Mouse (Mus musculus): Measurements from ENCODE around the gene Gm20479. TPM values are rescaled to one million over a fixed set of nuclear protein-coding genes. Genes with fewer than 3 reads are reported as not detected.

Gm20479 gene
- total and polyA plus RNA-seq, 3 experiments = 2.7 TPM; not detected in 2

DNA sequence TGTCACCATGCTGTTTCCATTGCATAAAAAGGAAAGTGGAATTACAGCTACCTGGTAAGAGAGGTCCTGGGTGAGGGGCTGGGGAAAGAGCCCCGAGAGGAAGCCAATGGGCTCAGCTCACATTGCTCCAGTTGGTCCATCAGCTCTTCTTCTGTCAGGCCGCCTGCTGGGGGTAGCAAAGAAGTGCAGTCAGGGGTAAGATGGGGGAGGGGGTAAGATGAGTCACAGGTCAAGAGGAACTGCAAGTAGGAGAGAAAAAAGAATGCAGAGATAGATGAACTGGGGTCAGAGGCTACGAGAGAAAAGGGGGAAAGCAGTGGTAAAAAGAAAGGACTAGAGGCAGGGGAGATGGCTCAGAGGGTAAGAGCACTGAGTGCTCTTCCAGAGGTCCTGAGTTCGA, 14.6 kb downstream of the Gm20479 start:
- Histone ChIP-seq H3K9ac (ENCODE audit: control insufficient read depth, low read depth, low read length, poor library complexity, severe bottlenecking) (no peak overlapping the region), H3K9me3 (replicated peaks; ENCODE audit: insufficient read depth, low read length) (no peaks in the 10 kb centered on the region), H3K36me3 (ENCODE audit: control insufficient read depth in 1 of 2, insufficient read depth in 2 of 2, low read length in 2 of 2) (peaks cover 0 to 3% of the 10 kb centered on the region in 2 experiments; a peak in 2 of 4 replicates), H3K27ac (ENCODE audit: control insufficient read depth, low read depth, low read length) (no peak overlapping the region), H3K27me3 (ENCODE audit: control insufficient read depth in 1 of 2, insufficient read depth in 2 of 2, low read length in 2 of 2) (no peaks in the 10 kb centered on the region), H3K79me2 (ENCODE audit: control insufficient read depth, insufficient read depth, low read length, poor library complexity) (no peaks in the 10 kb centered on the region), H3K4me1 (ENCODE audit: control insufficient read depth in 1 of 2, insufficient read depth in 2 of 2, low read length in 2 of 2) (peaks cover 0 to 7% of the 10 kb centered on the region in 2 experiments; a peak in 1 of 4 replicates), H3K4me3 (ENCODE audit: control insufficient read depth in 1 of 2, insufficient read depth in 1 of 2, low read depth in 2 of 2, low read length in 2 of 2) (no peak overlapping the region)
- DNase-seq (ENCODE audit: low read depth, low spot score) = peak; percentile 83
- no peak for TF ChIP-seq UBTF (IDR thresholded peaks at IDR 0.05; ENCODE audit: borderline replicate concordance, insufficient read depth, low read depth, low read length)
- no peak for TF ChIP-seq POLR2A (IDR thresholded peaks at IDR 0.05; ENCODE audit: control insufficient read depth in 1 of 2, insufficient read depth in 1 of 2, low read depth in 1 of 2, low read length in 2 of 2, poor library complexity in 1 of 2)
- TF ChIP-seq CTCF (IDR thresholded peaks at IDR 0.05 in 2 of 3, conservative IDR thresholded peaks at IDR 0.05 in 1 of 3; ENCODE audit: control insufficient read depth in 1 of 3, insufficient read depth in 1 of 3, low read depth in 2 of 3, low read length in 3 of 3, poor library complexity in 1 of 3, severe bottlenecking in 1 of 3) = peak; percentile 41 to 61 (median 55)
- no peak for TF ChIP-seq SIN3A (IDR thresholded peaks at IDR 0.05; ENCODE audit: low read length)
- TF ChIP-seq CHD2 (IDR thresholded peaks at IDR 0.05; ENCODE audit: low read length) = peak; percentile 50
- TF ChIP-seq JUND (IDR thresholded peaks at IDR 0.05; ENCODE audit: low read depth, low read length) = peak; percentile 88; the same call in 1 of the 2 replicates
- TF ChIP-seq KAT2A (conservative IDR thresholded peaks at IDR 0.05; ENCODE audit: low read depth, low read length) = no peak
- TF ChIP-seq SMC3 (IDR thresholded peaks at IDR 0.05; ENCODE audit: low read depth, low read length) = peak; percentile 50

DNA sequence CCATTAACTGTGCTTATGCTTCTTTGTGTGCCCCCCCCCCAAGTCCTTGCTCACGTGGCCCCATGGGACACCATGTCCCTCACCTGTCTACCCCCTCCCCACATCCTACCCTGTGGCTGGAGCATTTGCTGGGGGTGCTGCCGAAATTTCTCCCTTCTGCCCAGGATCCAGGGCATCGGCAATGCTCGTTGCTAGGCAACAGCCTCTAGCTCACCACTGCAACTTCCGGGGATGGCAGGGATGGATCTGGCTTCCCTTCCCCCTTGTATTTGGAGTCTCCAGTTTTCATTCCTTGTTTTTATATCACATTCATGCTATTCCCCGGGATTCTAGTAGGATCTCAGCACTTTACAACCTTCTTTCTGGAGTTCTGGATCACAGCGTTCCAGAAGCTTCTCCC, 17.7 kb downstream of the Gm20479 start:
- no peak for DNase-seq (ENCODE audit: low read depth, low spot score)
- no peaks in the 10 kb centered on the region for H3K9me3 ChIP-seq (replicated peaks; ENCODE audit: insufficient read depth, low read length)
- no peak overlapping the region for H3K9ac ChIP-seq (ENCODE audit: control insufficient read depth, low read depth, low read length, poor library complexity, severe bottlenecking)
- TF ChIP-seq TCF12 (IDR thresholded peaks at IDR 0.05; ENCODE audit: low read depth, low read length) = no peak
- no peak for TF ChIP-seq USF2 (IDR thresholded peaks at IDR 0.05; ENCODE audit: borderline replicate concordance in 1 of 2, insufficient read depth in 1 of 2, low read depth in 1 of 2, low read length in 2 of 2)
- TF ChIP-seq JUND (IDR thresholded peaks at IDR 0.05; ENCODE audit: low read depth, low read length) = no peak
- no peak for TF ChIP-seq HCFC1 (IDR thresholded peaks at IDR 0.05; ENCODE audit: low read depth, low read length)
- TF ChIP-seq ZMIZ1 (IDR thresholded peaks at IDR 0.05; ENCODE audit: low read depth, low read length) = no peak
- TF ChIP-seq CHD2 (IDR thresholded peaks at IDR 0.05; ENCODE audit: low read length) = no peak
- no peak for TF ChIP-seq POLR2A (IDR thresholded peaks at IDR 0.05; ENCODE audit: control insufficient read depth in 1 of 2, insufficient read depth in 1 of 2, low read depth in 1 of 2, low read length in 2 of 2, poor library complexity in 1 of 2)
- TF ChIP-seq POLR2AphosphoS5 (IDR thresholded peaks at IDR 0.05; ENCODE audit: borderline replicate concordance, low read depth, low read length) = no peak
- TF ChIP-seq BHLHE40 (IDR thresholded peaks at IDR 0.05; ENCODE audit: borderline replicate concordance, low read depth, low read length) = no peak
- TF ChIP-seq MAFK (IDR thresholded peaks at IDR 0.05; ENCODE audit: borderline replicate concordance, low read depth, low read length) = no peak
- no peak for TF ChIP-seq ZC3H11A (IDR thresholded peaks at IDR 0.05; ENCODE audit: low read depth, low read length)
- no peak for TF ChIP-seq ELF1 (IDR thresholded peaks at IDR 0.05; ENCODE audit: low read depth, low read length)
- TF ChIP-seq GABPA (IDR thresholded peaks at IDR 0.05; ENCODE audit: low read depth, low read length) = no peak
- no peak for TF ChIP-seq EP300 (IDR thresholded peaks at IDR 0.05; ENCODE audit: low read depth in 1 of 2, low read length in 2 of 2)
- H3K4me1 ChIP-seq (ENCODE audit: control insufficient read depth in 1 of 2, insufficient read depth in 2 of 2, low read length in 2 of 2) = peaks cover 0 to 13% of the 10 kb centered on the region in 2 experiments; a peak in 1 of 4 replicates
- no peaks in the 10 kb centered on the region for H3K79me2 ChIP-seq (ENCODE audit: control insufficient read depth, insufficient read depth, low read length, poor library complexity)
- no peak overlapping the region for H3K27ac ChIP-seq (ENCODE audit: control insufficient read depth, low read depth, low read length)
- H3K36me3 ChIP-seq (ENCODE audit: control insufficient read depth in 1 of 2, insufficient read depth in 2 of 2, low read length in 2 of 2) = peaks cover 0 to 3% of the 10 kb centered on the region in 2 experiments; a peak in 2 of 4 replicates
- no peaks in the 10 kb centered on the region; a peak in 1 of 4 replicates for H3K27me3 ChIP-seq (ENCODE audit: control insufficient read depth in 1 of 2, insufficient read depth in 2 of 2, low read length in 2 of 2)
- H3K4me3 ChIP-seq (ENCODE audit: control insufficient read depth in 1 of 2, insufficient read depth in 1 of 2, low read depth in 2 of 2, low read length in 2 of 2) = no peak overlapping the region

Data from MEL (cell line).